Mouse (Mus musculus) heart, embryonic 10.5 days (tissue): ENCODE results near the gene Lrrc41. TPM values are rescaled to one million over a fixed set of nuclear protein-coding genes. Genes with fewer than 3 reads are reported as not detected.

ENCODE experiments used
- DNase-seq: peaks from one replicate; pipeline ENCODE4 v3.0.0-alpha.2; 2017; ENCODE audit warnings: low spot score
- H3K27ac ChIP-seq: fragments of 300-500 bp; sonication (generic); 2 replicates; pipeline ENCODE4 v1.5.1; 2016; ENCODE audit warnings: mild to moderate bottlenecking
- H3K27me3 ChIP-seq: fragments of 300-500 bp; sonication (generic); 2 replicates; pipeline ENCODE4 v1.6.1; 2016; ENCODE audit warnings: mild to moderate bottlenecking; ENCODE audit not compliant: poor library complexity, insufficient read depth, severe bottlenecking
- H3K36me3 ChIP-seq: fragments of 300-500 bp; sonication (generic); 2 replicates; pipeline ENCODE4 v1.6.1; 2016; ENCODE audit warnings: mild to moderate bottlenecking, moderate library complexity
- H3K4me1 ChIP-seq: fragments of 300-500 bp; sonication (generic); 2 replicates; pipeline ENCODE4 v1.6.1; 2016; ENCODE audit warnings: mild to moderate bottlenecking
- H3K4me3 ChIP-seq: fragments of 300-500 bp; sonication (generic); 2 replicates; pipeline ENCODE4 v1.5.1; 2016; ENCODE audit warnings: mild to moderate bottlenecking, moderate library complexity
- H3K9me3 ChIP-seq: fragments of 300-500 bp; sonication (generic); 2 replicates; pipeline ENCODE4 v1.6.1; 2016; ENCODE audit warnings: mild to moderate bottlenecking, moderate library complexity
- WGBS: fragments of 180-500 bp; shearing (Covaris S2); methylation state at CpG from one replicate; pipeline ENCODE4 v1.1.7; 2016; 5-methylcytosine and 5-hydroxymethylcytosine counted together
- polyA plus RNA-seq: library from polyadenylated mRNA; unstranded; fragments of >200 nt; fragmentation: Nextera tagmentation; extraction: Ambion mirVana; gene quantifications from 2 replicates; pipeline ENCODE4 v1.2.1, GENCODE M21; 2016

Lrrc41 gene
- 69.1 and 77.9 TPM in 2 replicates for polyA plus RNA-seq

GRCm38 (mm10) chr4:116074861-116075620 lies at the start of gene Lrrc41, which contains the start of gene Uqcrh:
TSS of gene Lrrc41 (plus strand) at chr4:116075269.
TSS of gene Uqcrh (minus strand) at chr4:116075071.
- Histone ChIP-seq H3K4me3 (peak within 1 kb of the TSS; percentile 99), H3K27ac (peak within 1 kb of the TSS; percentile 99), H3K36me3 (peaks cover 16% of the 10 kb centered on the region), H3K4me1 (peaks cover 35% of the 10 kb centered on the region), H3K27me3 (no peaks in the 10 kb centered on the region), H3K9me3 (no peaks in the 10 kb centered on the region)
- peak; percentile 98 for DNase-seq
- WGBS, result under 1% methylated on average over 55 of the region's 55 CpGs

- DNase-seq, result no peak
- Histone ChIP-seq H3K4me3 (no peak overlapping the region), H3K27ac (no peak overlapping the region), H3K4me1 (no peaks in the 10 kb centered on the region), H3K27me3 (no peaks in the 10 kb centered on the region), H3K9me3 (no peaks in the 10 kb centered on the region), H3K36me3 (peaks cover 47% of the 10 kb centered on the region)
- WGBS, result 86% methylated on average over 9 of the region's 9 CpGs
Observed at GRCm38 (mm10) chr4:116032906-116033305, 42.2 kb upstream of the Lrrc41 start.

GRCm38 (mm10) chr4:116033374-116033773 lies 41.7 kb upstream of the Lrrc41 start:
- peaks cover 47% of the 10 kb centered on the region for H3K36me3 ChIP-seq
- H3K27me3 ChIP-seq, result no peaks in the 10 kb centered on the region
- H3K4me3 ChIP-seq, result no peak overlapping the region
- no peak overlapping the region for H3K27ac ChIP-seq
- WGBS, result 89% methylated on average over 5 of the region's 5 CpGs
- H3K4me1 ChIP-seq, result no peaks in the 10 kb centered on the region
- no peaks in the 10 kb centered on the region for H3K9me3 ChIP-seq
- no peak for DNase-seq

- H3K4me3 ChIP-seq, result no peak overlapping the region
- DNase-seq, result no peak
- 88% methylated on average over 2 of the region's 2 CpGs for WGBS
- H3K27ac ChIP-seq, result no peak overlapping the region
- H3K4me1 ChIP-seq, result no peaks in the 10 kb centered on the region
- H3K36me3 ChIP-seq, result peaks cover 52% of the 10 kb centered on the region
- no peaks in the 10 kb centered on the region for H3K27me3 ChIP-seq
- no peaks in the 10 kb centered on the region for H3K9me3 ChIP-seq
Observed at GRCm38 (mm10) chr4:116040466-116040865, 34.6 kb upstream of the Lrrc41 start.

- Histone ChIP-seq H3K27ac (no peak overlapping the region), H3K9me3 (no peaks in the 10 kb centered on the region), H3K27me3 (no peaks in the 10 kb centered on the region), H3K36me3 (peaks cover 44% of the 10 kb centered on the region), H3K4me3 (no peak overlapping the region), H3K4me1 (no peaks in the 10 kb centered on the region)
- WGBS, result 70% methylated on average over 3 of the region's 3 CpGs
- no peak for DNase-seq
Observed at GRCm38 (mm10) chr4:116042186-116042585, 32.9 kb upstream of the Lrrc41 start.

GRCm38 (mm10) chr4:116046604-116047003 lies 28.5 kb upstream of the Lrrc41 start:
- Histone ChIP-seq H3K9me3 (no peaks in the 10 kb centered on the region), H3K4me3 (no peak overlapping the region), H3K27me3 (no peaks in the 10 kb centered on the region), H3K27ac (no peak overlapping the region), H3K4me1 (no peaks in the 10 kb centered on the region), H3K36me3 (peaks cover 40% of the 10 kb centered on the region)
- 75% methylated on average over 2 of the region's 2 CpGs for WGBS
- DNase-seq, result no peak

GRCm38 (mm10) chr4:116047681-116048080 lies 27.4 kb upstream of the Lrrc41 start:
- 86% methylated on average over 1 of the region's 1 CpGs for WGBS
- H3K27ac ChIP-seq, result no peak overlapping the region
- DNase-seq, result no peak
- no peaks in the 10 kb centered on the region for H3K9me3 ChIP-seq
- no peak overlapping the region for H3K4me3 ChIP-seq
- H3K4me1 ChIP-seq, result peaks cover 5% of the 10 kb centered on the region
- peaks cover 31% of the 10 kb centered on the region for H3K36me3 ChIP-seq
- no peaks in the 10 kb centered on the region for H3K27me3 ChIP-seq

GRCm38 (mm10) chr4:116048130-116048920 lies 26.7 kb upstream of the Lrrc41 start:
- Histone ChIP-seq H3K27me3 (no peaks in the 10 kb centered on the region), H3K27ac (no peak overlapping the region), H3K4me1 (peaks cover 11% of the 10 kb centered on the region), H3K4me3 (no peak overlapping the region), H3K36me3 (peaks cover 26% of the 10 kb centered on the region), H3K9me3 (no peaks in the 10 kb centered on the region)
- 79% methylated on average over 7 of the region's 7 CpGs for WGBS
- no peak for DNase-seq

GRCm38 (mm10) chr4:116049211-116049610 lies 25.9 kb upstream of the Lrrc41 start:
- H3K27ac ChIP-seq, result no peak overlapping the region
- H3K36me3 ChIP-seq, result peaks cover 19% of the 10 kb centered on the region
- H3K9me3 ChIP-seq, result no peaks in the 10 kb centered on the region
- no peak for DNase-seq
- H3K4me3 ChIP-seq, result no peak overlapping the region
- WGBS, result 79% methylated on average over 3 of the region's 3 CpGs
- peaks cover 14% of the 10 kb centered on the region for H3K4me1 ChIP-seq
- no peaks in the 10 kb centered on the region for H3K27me3 ChIP-seq

GRCm38 (mm10) chr4:116052526-116053293 lies 22.4 kb upstream of the Lrrc41 start:
- H3K27ac ChIP-seq, result peak overlapping the region; percentile 90
- DNase-seq, result peak; percentile 81
- H3K4me3 ChIP-seq, result peak overlapping the region; percentile 72
- no peaks in the 10 kb centered on the region for H3K9me3 ChIP-seq
- 9% methylated on average over 22 of the region's 22 CpGs for WGBS
- H3K4me1 ChIP-seq, result peaks cover 14% of the 10 kb centered on the region
- H3K27me3 ChIP-seq, result no peaks in the 10 kb centered on the region
- H3K36me3 ChIP-seq, result peaks cover 9% of the 10 kb centered on the region

- no peaks in the 10 kb centered on the region for H3K27me3 ChIP-seq
- no peaks in the 10 kb centered on the region for H3K9me3 ChIP-seq
- H3K27ac ChIP-seq, result peak within 1 kb of the TSS; percentile 90
- WGBS, result under 1% methylated on average over 35 of the region's 35 CpGs
- peak within 1 kb of the TSS; percentile 72 for H3K4me3 ChIP-seq
- H3K4me1 ChIP-seq, result peaks cover 14% of the 10 kb centered on the region
- DNase-seq, result peak; percentile 97
- H3K36me3 ChIP-seq, result peaks cover 3% of the 10 kb centered on the region; the same call in 1 of the 2 replicates
Observed at GRCm38 (mm10) chr4:116053399-116053961, 21.6 kb upstream of the Lrrc41 start, which contains the start of gene Nsun4. TSS of gene Nsun4 (minus strand) at chr4:116053876.

GRCm38 (mm10) chr4:116057559-116057958 lies 17.5 kb upstream of the Lrrc41 start:
- no peaks in the 10 kb centered on the region for H3K9me3 ChIP-seq
- peaks cover 10% of the 10 kb centered on the region for H3K4me1 ChIP-seq
- no peak overlapping the region for H3K27ac ChIP-seq
- DNase-seq, result no peak
- no peak overlapping the region for H3K4me3 ChIP-seq
- 0% methylated on average over 1 of the region's 1 CpGs for WGBS
- no peaks in the 10 kb centered on the region for H3K27me3 ChIP-seq
- no peaks in the 10 kb centered on the region for H3K36me3 ChIP-seq
